Mouse (Mus musculus) heart, embryonic 13.5 days (tissue): ENCODE measurements around the gene Tpte. TPM values are rescaled to one million over a fixed set of nuclear protein-coding genes. Genes with fewer than 3 reads are reported as not detected.

Experiments used
- ATAC-seq: fragments of 200-750 bp; cut with Nextera tagmentation; 2 replicates; pipeline ENCODE4 v1.8.0; 2017; ENCODE audit warnings: moderate TSS enrichment; ENCODE audit not compliant: insufficient number of reproducible peaks, low FRiP score, low TSS enrichment; ENCODE audit errors: extremely low read depth
- H3K27ac ChIP-seq: fragments of 300-500 bp; sonication (generic); replicated peaks from 2 replicates; pipeline ENCODE4 v1.5.1; 2015; ENCODE audit warnings: moderate library complexity, mild to moderate bottlenecking, inconsistent platforms
- H3K27me3 ChIP-seq: fragments of 300-500 bp; sonication (generic); replicated peaks from 2 replicates; pipeline ENCODE4 v1.6.1; 2015; ENCODE audit warnings: mild to moderate bottlenecking, inconsistent platforms
- H3K36me3 ChIP-seq: fragments of 300-500 bp; sonication (generic); 2 replicates; pipeline ENCODE4 v1.6.1; 2015; ENCODE audit warnings: mild to moderate bottlenecking, inconsistent platforms
- H3K4me1 ChIP-seq: fragments of 300-500 bp; sonication (generic); 2 replicates; pipeline ENCODE4 v1.6.1; 2015; ENCODE audit warnings: inconsistent platforms
- H3K4me2 ChIP-seq: fragments of 300-500 bp; sonication (generic); 2 replicates; pipeline ENCODE4 v1.6.1; 2015; ENCODE audit warnings: inconsistent platforms, mild to moderate bottlenecking, moderate library complexity
- H3K4me3 ChIP-seq: fragments of 300-500 bp; sonication (generic); 2 replicates; pipeline ENCODE4 v1.5.1; 2015; ENCODE audit warnings: moderate library complexity, mild to moderate bottlenecking, inconsistent platforms
- H3K9ac ChIP-seq: fragments of 300-500 bp; sonication (generic); 2 replicates; pipeline ENCODE4 v1.6.1; 2015; ENCODE audit warnings: inconsistent platforms, mild to moderate bottlenecking, moderate library complexity
- H3K9me3 ChIP-seq: fragments of 300-500 bp; sonication (generic); 2 replicates; pipeline ENCODE4 v1.6.1; 2016; ENCODE audit warnings: inconsistent platforms
- WGBS: fragments of 180-500 bp; shearing (Covaris S2); methylation state at CpG from one replicate; pipeline ENCODE4 v1.1.7; 2015; ENCODE audit warnings: mixed read lengths; 5-methylcytosine and 5-hydroxymethylcytosine counted together
- polyA plus RNA-seq: library from polyadenylated mRNA; unstranded; fragments of >200 nt; fragmentation: Nextera tagmentation; extraction: Ambion mirVana; gene quantifications from 2 replicates; pipeline ENCODE4 v1.2.1, GENCODE M21; 2015

Tpte gene
- polyA plus RNA-seq: not detected in 2 replicates

GRCm38 (mm10) chr8:22282999-22283491 lies at the start of gene Tpte:
Tpte (plus strand) TSS chr8:22283441.
- ATAC-seq: no peak
- WGBS: 31% methylated on average over 2 of the region's 2 CpGs
- Histone ChIP-seq H3K27me3 (no peaks in the 10 kb centered on the region), H3K27ac (no peak within 1 kb of the TSS), H3K9me3 (no peaks in the 10 kb centered on the region), H3K4me1 (no peaks in the 10 kb centered on the region), H3K4me3 (no peak within 1 kb of the TSS), H3K4me2 (no peak within 1 kb of the TSS), H3K36me3 (no peaks in the 10 kb centered on the region), H3K9ac (no peak within 1 kb of the TSS)

GRCm38 (mm10) chr8:22242986-22243385 lies 40.3 kb upstream of the Tpte start:
- H3K4me3 ChIP-seq: no peak overlapping the region
- ATAC-seq: no peak
- H3K9me3 ChIP-seq: no peaks in the 10 kb centered on the region
- peaks cover 4% of the 10 kb centered on the region; the same call in 1 of the 2 replicates for H3K4me1 ChIP-seq
- H3K27me3 ChIP-seq: no peaks in the 10 kb centered on the region
- peaks cover 11% of the 10 kb centered on the region for H3K36me3 ChIP-seq
- H3K27ac ChIP-seq: no peak overlapping the region
- no peak overlapping the region for H3K9ac ChIP-seq
- WGBS: 78% methylated on average over 9 of the region's 9 CpGs
- no peak overlapping the region for H3K4me2 ChIP-seq

DNA sequence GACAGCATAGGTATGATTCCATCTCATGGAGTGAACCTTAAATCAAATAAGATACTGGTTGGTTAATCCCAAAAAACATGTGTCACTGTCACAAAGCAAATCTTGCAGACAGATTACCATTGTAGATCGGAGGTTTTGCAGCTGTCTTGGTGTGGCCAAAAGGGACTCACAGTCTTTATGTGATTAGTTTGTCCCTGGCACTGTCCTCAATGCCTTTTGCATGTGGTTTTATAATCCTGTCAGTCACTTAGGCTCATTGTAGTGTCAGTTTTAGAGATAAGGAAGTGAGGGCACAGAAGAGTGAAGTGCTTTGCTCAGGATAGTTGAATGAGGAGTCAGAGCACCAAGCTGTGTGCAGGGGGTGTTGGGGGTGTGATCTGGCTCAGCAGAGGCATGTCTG lies 37.6 kb upstream of the Tpte start:
- no peak overlapping the region for H3K4me2 ChIP-seq
- H3K27ac ChIP-seq: no peak overlapping the region
- no peaks in the 10 kb centered on the region for H3K27me3 ChIP-seq
- H3K4me3 ChIP-seq: no peak overlapping the region
- H3K4me1 ChIP-seq: peaks cover 4% of the 10 kb centered on the region; the same call in 1 of the 2 replicates
- WGBS: 50% methylated on average over 1 of the region's 1 CpGs
- 0 out of 2 replicates have a peak, but pooled peaks cover under 1% of the 10 kb centered on the region for H3K36me3 ChIP-seq
- ATAC-seq: no peak
- H3K9me3 ChIP-seq: no peaks in the 10 kb centered on the region
- no peak overlapping the region for H3K9ac ChIP-seq

DNA sequence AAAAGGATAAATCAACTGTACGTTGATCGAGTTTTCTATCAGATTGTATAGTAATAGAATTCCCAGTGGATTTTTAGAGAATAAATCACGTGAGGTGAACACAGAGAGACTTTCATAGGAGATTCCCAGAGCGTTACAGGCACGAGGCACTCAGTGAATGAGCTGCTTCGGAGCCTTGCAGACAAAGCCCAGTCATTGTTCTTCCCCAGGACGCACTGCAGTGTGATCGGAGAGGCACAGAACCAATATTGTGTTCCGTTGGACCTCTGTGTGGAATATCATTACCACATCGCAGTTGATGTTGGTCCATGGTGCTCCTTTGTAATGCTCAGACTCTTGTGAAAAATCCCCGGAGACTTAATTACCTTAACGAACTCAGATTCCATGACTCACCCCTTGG lies 35.3 kb upstream of the Tpte start:
- Histone ChIP-seq H3K4me3 (no peak overlapping the region), H3K27ac (no peak overlapping the region), H3K4me2 (no peak overlapping the region), H3K27me3 (no peaks in the 10 kb centered on the region), H3K4me1 (peaks cover 3% of the 10 kb centered on the region; the same call in 1 of the 2 replicates), H3K9me3 (no peaks in the 10 kb centered on the region), H3K36me3 (peaks cover 16% of the 10 kb centered on the region), H3K9ac (no peak overlapping the region)
- 85% methylated on average over 12 of the region's 12 CpGs for WGBS
- no peak for ATAC-seq

DNA sequence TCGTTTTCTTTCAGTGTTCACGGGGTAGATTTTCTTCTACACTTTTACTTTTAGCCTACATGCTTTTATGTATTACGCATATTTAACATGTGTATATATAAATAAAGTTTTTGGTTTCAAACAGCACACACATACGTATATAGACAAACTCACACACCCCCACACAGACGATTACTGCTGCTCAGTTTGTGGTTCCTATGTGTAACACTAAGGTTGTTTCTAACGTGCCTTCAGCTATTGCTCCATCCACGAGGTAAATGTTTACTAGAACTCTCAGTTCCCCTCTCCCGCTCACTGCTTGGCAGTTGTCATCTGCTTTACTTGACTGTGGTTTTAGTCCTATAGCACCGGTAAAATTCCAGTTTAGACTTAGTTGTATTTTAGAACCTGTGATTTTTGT lies 34.2 kb upstream of the Tpte start:
- H3K27ac ChIP-seq: no peak overlapping the region
- no peak overlapping the region for H3K9ac ChIP-seq
- no peaks in the 10 kb centered on the region for H3K27me3 ChIP-seq
- H3K9me3 ChIP-seq: peaks cover 3% of the 10 kb centered on the region
- H3K36me3 ChIP-seq: peaks cover 27% of the 10 kb centered on the region
- no peak for ATAC-seq
- 75% methylated on average over 9 of the region's 9 CpGs for WGBS
- H3K4me3 ChIP-seq: no peak overlapping the region
- H3K4me2 ChIP-seq: no peak overlapping the region
- no peaks in the 10 kb centered on the region; the same call in 1 of the 2 replicates for H3K4me1 ChIP-seq

DNA sequence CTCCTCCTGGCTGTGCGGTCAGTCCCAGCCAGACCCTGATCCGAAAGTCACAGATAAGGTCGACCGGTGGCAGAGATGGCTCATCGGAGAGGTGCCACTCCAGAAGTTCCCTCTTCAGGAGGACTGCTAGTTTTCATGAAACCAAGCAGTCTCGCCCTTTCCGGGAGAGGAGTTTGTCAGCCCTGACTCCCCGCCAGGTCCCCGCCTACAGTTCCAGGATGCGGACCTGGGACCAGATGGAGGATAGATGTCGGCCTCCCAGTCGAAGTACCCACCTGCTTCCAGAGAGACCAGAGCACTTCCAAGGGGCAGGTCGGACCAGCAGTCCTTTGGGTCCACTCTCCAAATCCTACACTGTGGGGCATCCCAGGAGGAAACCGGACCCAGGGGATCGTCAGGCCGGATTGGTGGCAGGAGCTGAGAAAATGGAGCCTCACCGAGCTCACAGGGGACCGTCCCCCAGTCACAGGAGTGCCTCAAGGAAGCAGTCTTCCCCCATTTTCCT lies 24.2 kb upstream of the Tpte start:
- Histone ChIP-seq H3K27me3 (no peaks in the 10 kb centered on the region), H3K9me3 (peaks cover 2% of the 10 kb centered on the region), H3K4me3 (no peak overlapping the region), H3K4me2 (no peak overlapping the region), H3K36me3 (peaks cover 26% of the 10 kb centered on the region), H3K4me1 (peaks cover 18% of the 10 kb centered on the region), H3K27ac (no peak overlapping the region), H3K9ac (no peak overlapping the region)
- ATAC-seq: no peak
- WGBS: 70% methylated on average over 18 of the region's 18 CpGs

DNA sequence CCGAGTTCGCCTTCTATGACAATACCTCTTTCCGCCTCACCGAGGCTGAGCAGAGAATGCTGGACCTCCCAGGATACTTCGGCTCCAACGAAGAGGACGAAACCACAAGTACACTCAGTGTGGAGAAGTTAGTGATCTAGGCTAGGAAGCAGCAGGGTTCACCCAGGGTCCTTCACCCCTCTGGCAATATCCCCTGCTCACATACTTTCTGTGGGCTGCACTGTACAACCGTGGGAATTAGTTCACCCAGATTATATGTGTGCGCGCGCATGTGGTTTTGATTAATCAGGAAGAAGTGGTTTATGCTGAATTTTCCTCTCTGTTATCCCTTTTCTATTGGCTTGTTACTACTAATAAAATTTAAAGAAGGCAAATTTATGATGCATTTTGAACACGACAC lies 23.7 kb upstream of the Tpte start:
- no peak overlapping the region for H3K27ac ChIP-seq
- no peaks in the 10 kb centered on the region for H3K9me3 ChIP-seq
- peaks cover 18% of the 10 kb centered on the region for H3K4me1 ChIP-seq
- H3K4me3 ChIP-seq: no peak overlapping the region
- no peak overlapping the region for H3K9ac ChIP-seq
- H3K4me2 ChIP-seq: no peak overlapping the region
- no peaks in the 10 kb centered on the region for H3K27me3 ChIP-seq
- no peak for ATAC-seq
- WGBS: 73% methylated on average over 12 of the region's 12 CpGs
- peaks cover 20% of the 10 kb centered on the region for H3K36me3 ChIP-seq

DNA sequence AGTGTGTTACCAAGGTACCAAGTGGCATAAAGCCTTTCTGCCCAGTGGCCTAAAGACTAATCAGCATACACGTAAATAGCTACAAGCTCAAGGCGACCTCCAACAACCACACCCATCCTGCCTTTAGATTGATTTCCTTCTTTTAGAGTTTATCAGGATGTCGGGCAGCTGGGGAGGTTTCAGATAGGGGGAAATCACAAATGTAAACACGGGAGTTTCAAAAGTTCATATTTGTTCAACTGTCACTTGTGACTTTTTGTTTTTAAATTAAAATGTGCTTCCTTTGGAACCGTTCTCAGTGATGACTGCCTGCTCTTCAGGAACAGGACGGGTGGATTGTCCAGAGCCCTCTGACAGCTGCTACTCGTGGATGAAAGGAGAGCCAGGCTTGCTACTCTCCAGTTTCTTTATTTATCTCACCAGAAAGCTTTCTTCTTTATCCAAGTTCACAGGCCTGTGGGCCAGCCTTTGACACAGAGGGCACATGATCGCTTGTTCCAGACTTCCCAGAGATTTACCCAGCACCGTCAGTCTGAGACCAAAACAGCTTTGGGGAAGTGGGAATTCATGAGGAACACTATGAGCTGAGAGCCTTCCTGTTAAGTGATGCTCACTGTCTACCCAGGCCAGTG lies 23.0 kb upstream of the Tpte start:
- H3K4me1 ChIP-seq: peaks cover 18% of the 10 kb centered on the region
- 15% methylated on average over 9 of the region's 9 CpGs for WGBS
- no peak for ATAC-seq
- no peaks in the 10 kb centered on the region for H3K27me3 ChIP-seq
- H3K4me2 ChIP-seq: peak overlapping the region; percentile 26; the same call in 1 of the 2 replicates
- peaks cover 18% of the 10 kb centered on the region for H3K36me3 ChIP-seq
- no peak overlapping the region for H3K9ac ChIP-seq
- no peak overlapping the region for H3K4me3 ChIP-seq
- H3K9me3 ChIP-seq: no peaks in the 10 kb centered on the region
- H3K27ac ChIP-seq: peak overlapping the region; percentile 36; the same call in 1 of the 2 replicates

DNA sequence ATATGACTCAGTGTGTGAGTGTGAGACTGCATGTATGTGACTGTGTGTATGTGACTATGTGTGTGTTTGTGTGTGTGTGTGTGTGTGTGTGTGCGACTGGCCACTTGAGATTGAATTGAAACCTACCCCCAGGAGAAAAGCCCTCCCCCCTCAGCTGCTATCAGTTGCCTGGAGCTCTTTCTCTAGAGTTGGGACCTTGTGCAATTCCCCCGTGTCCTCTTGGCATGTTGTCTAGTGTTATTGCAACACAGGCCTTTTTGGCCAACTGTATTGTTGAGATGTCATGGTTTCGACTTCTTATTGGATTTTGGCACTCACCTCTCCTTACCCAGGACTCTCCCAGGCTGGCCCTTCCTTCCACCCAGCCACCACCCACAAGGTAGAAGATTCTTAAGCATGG lies 21.0 kb upstream of the Tpte start:
- no peaks in the 10 kb centered on the region for H3K9me3 ChIP-seq
- H3K4me2 ChIP-seq: no peak overlapping the region
- no peak overlapping the region for H3K9ac ChIP-seq
- 74% methylated on average over 3 of the region's 3 CpGs for WGBS
- no peaks in the 10 kb centered on the region for H3K27me3 ChIP-seq
- no peak overlapping the region for H3K27ac ChIP-seq
- no peak for ATAC-seq
- H3K4me1 ChIP-seq: peaks cover 6% of the 10 kb centered on the region
- H3K4me3 ChIP-seq: no peak overlapping the region
- peaks cover 12% of the 10 kb centered on the region for H3K36me3 ChIP-seq

DNA sequence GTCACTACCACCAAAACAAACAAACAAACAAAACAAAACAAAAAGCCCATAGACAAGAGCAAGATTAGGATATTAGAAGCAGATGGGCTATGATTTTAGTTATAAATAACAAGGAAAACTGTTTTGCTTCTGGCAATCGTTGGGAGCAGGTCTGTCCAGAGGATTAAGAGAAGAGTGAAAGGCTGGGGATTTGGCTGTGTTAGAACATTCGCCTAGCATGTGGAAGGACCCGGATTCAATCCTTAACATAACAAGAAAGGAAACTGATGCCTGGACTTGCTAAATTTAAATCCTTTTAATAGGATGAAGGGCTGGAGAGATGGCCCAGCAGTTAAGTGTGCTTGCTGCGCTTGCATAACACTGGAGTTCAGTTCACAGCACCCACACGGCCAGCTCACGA lies 18.9 kb upstream of the Tpte start:
- Histone ChIP-seq H3K9ac (no peak overlapping the region), H3K4me1 (peaks cover 6% of the 10 kb centered on the region), H3K27ac (no peak overlapping the region), H3K9me3 (no peaks in the 10 kb centered on the region), H3K27me3 (no peaks in the 10 kb centered on the region), H3K4me3 (no peak overlapping the region), H3K36me3 (no peaks in the 10 kb centered on the region), H3K4me2 (no peak overlapping the region)
- WGBS: 73% methylated on average over 6 of the region's 6 CpGs
- no peak for ATAC-seq

DNA sequence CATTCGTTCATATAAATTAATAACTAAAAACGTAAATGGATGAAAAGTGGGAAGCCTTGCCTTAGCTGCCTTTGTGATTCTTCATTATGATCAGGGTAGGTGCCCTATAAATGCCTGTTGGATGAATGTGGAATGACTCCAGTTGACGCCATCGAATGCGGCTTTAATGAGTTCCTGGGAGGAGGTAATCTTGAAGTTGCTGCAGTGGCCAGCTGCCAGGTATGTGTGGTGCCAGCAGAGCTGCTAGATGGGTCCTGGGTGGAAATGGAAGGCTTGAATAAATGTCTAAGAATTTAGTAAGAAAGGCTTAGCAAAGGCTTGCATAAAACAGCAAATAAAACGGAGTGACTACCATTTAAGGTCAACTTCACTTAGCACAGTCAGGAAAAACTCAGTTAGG lies 18.5 kb upstream of the Tpte start:
- H3K4me2 ChIP-seq: no peak overlapping the region
- no peaks in the 10 kb centered on the region for H3K27me3 ChIP-seq
- no peak overlapping the region for H3K27ac ChIP-seq
- WGBS: 79% methylated on average over 6 of the region's 6 CpGs
- peaks cover 6% of the 10 kb centered on the region for H3K4me1 ChIP-seq
- H3K36me3 ChIP-seq: no peaks in the 10 kb centered on the region
- no peak overlapping the region for H3K4me3 ChIP-seq
- no peak for ATAC-seq
- no peaks in the 10 kb centered on the region for H3K9me3 ChIP-seq
- H3K9ac ChIP-seq: no peak overlapping the region

DNA sequence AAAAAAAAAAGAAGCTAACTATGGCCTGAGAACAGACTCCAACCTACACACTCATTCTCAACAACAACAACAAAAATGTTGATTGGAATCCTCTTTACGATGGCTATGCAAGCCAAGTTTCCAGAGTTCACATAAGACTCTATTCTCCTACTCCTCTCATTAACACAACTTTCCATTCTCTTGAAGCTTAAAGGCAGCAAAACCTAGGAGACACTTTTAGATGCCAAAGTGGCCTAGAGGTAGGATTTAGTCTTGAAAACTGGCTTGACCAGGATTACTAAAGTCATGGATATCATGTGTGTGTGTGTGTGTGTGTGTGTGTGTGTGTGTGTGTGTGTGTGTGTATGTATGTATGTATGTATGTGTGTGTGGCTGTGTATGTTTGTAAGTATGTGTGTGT lies 18.0 kb upstream of the Tpte start:
- H3K36me3 ChIP-seq: no peaks in the 10 kb centered on the region
- WGBS: 80% methylated on average over 1 of the region's 1 CpGs
- H3K4me3 ChIP-seq: no peak overlapping the region
- H3K9ac ChIP-seq: no peak overlapping the region
- H3K9me3 ChIP-seq: no peaks in the 10 kb centered on the region
- H3K27ac ChIP-seq: no peak overlapping the region
- H3K4me2 ChIP-seq: no peak overlapping the region
- peaks cover 5% of the 10 kb centered on the region for H3K4me1 ChIP-seq
- ATAC-seq: no peak
- no peaks in the 10 kb centered on the region for H3K27me3 ChIP-seq
